In genomic region chr14:21359207-21359895, GRCm38 (mm10) we compare ENCODE assay signal across 14 mouse cellular contexts.
A peak's percentile ranks its signal among the peaks of the same experiment; 100 is the strongest.
DNase-seq lines count a peak whose midpoint lies in the region; ATAC-seq and TF ChIP-seq lines count a peak whose summit lies in the region.
"Had no signal": no experiment of that assay in that cellular context is flagged by ENCODE, and none has a peak within 500 bp of the region (broad histone marks: within the 10 kb centered on the region; RNA-seq: fewer than 3 reads in every experiment).

No protein-coding gene starts in this region.

- no peak for DNase-seq in hindbrain, embryonic 10.5 days (ENCODE audit: low spot score)
- peak; percentile 19 for DNase-seq in embryonic facial prominence, embryonic 11.5 days (ENCODE audit: low spot score)
- DNase-seq in urinary bladder, postnatal 25 days (ENCODE audit: low spot score): no peak
- DNase-seq in thymus, postnatal 25 days: no peak
- DNase-seq: adrenal gland, adult 8-10 months; layer of hippocampus, adult 9-11 months had no signal

- no peak for ATAC-seq in hindbrain, embryonic 16.5 days
- ATAC-seq in embryonic facial prominence, embryonic 11.5 days (replicated peaks; ENCODE audit: insufficient number of reproducible peaks, low FRiP score, low TSS enrichment, low read depth): no peak
- ATAC-seq in hindbrain, embryonic 13.5 days (ENCODE audit: low FRiP score): no peak
- ATAC-seq: intestine, embryonic 15.5 days; Patski had no signal

- no peak for TF ChIP-seq CTCF in E14TG2a.4 (conservative IDR thresholded peaks at IDR 0.05; ENCODE audit: low read length)

- 0 out of 2 replicates have a peak overlapping the region, but pooled peaks have one; percentile 31 for H3K27ac ChIP-seq in hindbrain, embryonic 10.5 days
- no peak overlapping the region for H3K27ac ChIP-seq in hindbrain, embryonic 16.5 days (ENCODE audit: low read depth, low read length)
- H3K27ac ChIP-seq in embryonic facial prominence, embryonic 11.5 days (replicated peaks; ENCODE audit: low read depth, low read length): no peak overlapping the region
- peak overlapping the region; percentile 1 for H3K27ac ChIP-seq in hindbrain, embryonic 13.5 days
- H3K27ac ChIP-seq: intestine, embryonic 15.5 days; limb, embryonic 13.5 days; lung, embryonic 15.5 days had no signal

- 0 out of 2 replicates have a peak, but pooled peaks cover 3% of the 10 kb centered on the region for H3K4me1 ChIP-seq in hindbrain, embryonic 10.5 days (replicated peaks)
- no peaks in the 10 kb centered on the region for H3K4me1 ChIP-seq in hindbrain, embryonic 16.5 days (ENCODE audit: control insufficient read depth, insufficient read depth, low read depth, low read length)
- no peaks in the 10 kb centered on the region for H3K4me1 ChIP-seq in E14TG2a.4 (replicated peaks; ENCODE audit: low read depth, low read length)
- H3K4me1 ChIP-seq in embryonic facial prominence, embryonic 11.5 days (ENCODE audit: control insufficient read depth, insufficient read depth, low read length): no peaks in the 10 kb centered on the region
- H3K4me1 ChIP-seq in hindbrain, embryonic 13.5 days (replicated peaks): peaks cover 8% of the 10 kb centered on the region; the same call in 1 of the 2 replicates
- H3K4me1 ChIP-seq: embryonic facial prominence, embryonic 12.5 days; intestine, embryonic 15.5 days had no signal

- H3K4me3 ChIP-seq in hindbrain, embryonic 10.5 days: no peak overlapping the region
- no peak overlapping the region for H3K4me3 ChIP-seq in hindbrain, embryonic 16.5 days (ENCODE audit: low read length)
- 0 out of 2 replicates have a peak overlapping the region, but pooled peaks have one; percentile 8 for H3K4me3 ChIP-seq in E14TG2a.4 (replicated peaks; ENCODE audit: low read length)
- H3K4me3 ChIP-seq in embryonic facial prominence, embryonic 11.5 days (ENCODE audit: low read depth, low read length): no peak overlapping the region
- H3K4me3 ChIP-seq in hindbrain, embryonic 13.5 days: no peak overlapping the region
- H3K4me3 ChIP-seq: embryonic facial prominence, embryonic 12.5 days; intestine, embryonic 15.5 days; limb, embryonic 13.5 days; lung, embryonic 15.5 days had no signal

- H3K4me2 ChIP-seq in hindbrain, embryonic 16.5 days (ENCODE audit: low read length): no peak overlapping the region
- H3K4me2 ChIP-seq in embryonic facial prominence, embryonic 11.5 days (ENCODE audit: low read depth, low read length): no peak overlapping the region
- H3K4me2 ChIP-seq in hindbrain, embryonic 13.5 days: no peak overlapping the region
- H3K4me2 ChIP-seq: embryonic facial prominence, embryonic 12.5 days; intestine, embryonic 15.5 days; limb, embryonic 13.5 days; lung, embryonic 15.5 days had no signal

- no peak overlapping the region; the same call in 1 of the 2 replicates for H3K9ac ChIP-seq in hindbrain, embryonic 16.5 days (ENCODE audit: low read depth, low read length)
- no peak overlapping the region for H3K9ac ChIP-seq in embryonic facial prominence, embryonic 11.5 days (replicated peaks; ENCODE audit: low read length)
- no peak overlapping the region for H3K9ac ChIP-seq in hindbrain, embryonic 13.5 days
- H3K9ac ChIP-seq: embryonic facial prominence, embryonic 12.5 days; intestine, embryonic 15.5 days; limb, embryonic 13.5 days; lung, embryonic 15.5 days had no signal

- H3K27me3 ChIP-seq in hindbrain, embryonic 10.5 days (ENCODE audit: insufficient read depth, poor library complexity, severe bottlenecking): no peaks in the 10 kb centered on the region
- H3K27me3 ChIP-seq in hindbrain, embryonic 16.5 days (replicated peaks; ENCODE audit: control insufficient read depth, insufficient read depth, low read length): no peaks in the 10 kb centered on the region
- H3K27me3 ChIP-seq in E14TG2a.4 (ENCODE audit: insufficient read depth, low read length): no peaks in the 10 kb centered on the region
- H3K27me3 ChIP-seq in embryonic facial prominence, embryonic 11.5 days (ENCODE audit: control insufficient read depth, insufficient read depth, low read length): no peaks in the 10 kb centered on the region
- H3K27me3 ChIP-seq in hindbrain, embryonic 13.5 days: no peaks in the 10 kb centered on the region
- H3K27me3 ChIP-seq: embryonic facial prominence, embryonic 12.5 days; intestine, embryonic 15.5 days; limb, embryonic 13.5 days; lung, embryonic 15.5 days; Patski had no signal

- H3K9me3 ChIP-seq in hindbrain, embryonic 10.5 days: no peaks in the 10 kb centered on the region
- no peaks in the 10 kb centered on the region for H3K9me3 ChIP-seq in hindbrain, embryonic 16.5 days (ENCODE audit: control insufficient read depth, low read length)
- H3K9me3 ChIP-seq in E14TG2a.4 (ENCODE audit: low read length): peaks cover 40% of the 10 kb centered on the region
- no peaks in the 10 kb centered on the region for H3K9me3 ChIP-seq in embryonic facial prominence, embryonic 11.5 days (replicated peaks; ENCODE audit: control insufficient read depth, low read length)
- H3K9me3 ChIP-seq in hindbrain, embryonic 13.5 days: no peaks in the 10 kb centered on the region
- H3K9me3 ChIP-seq: embryonic facial prominence, embryonic 12.5 days; intestine, embryonic 15.5 days; limb, embryonic 13.5 days; lung, embryonic 15.5 days had no signal

- WGBS in hindbrain, embryonic 10.5 days: 73% methylated on average over 10 of the region's 10 CpGs
- WGBS in hindbrain, embryonic 16.5 days: 59% methylated on average over 10 of the region's 10 CpGs
- WGBS in embryonic facial prominence, embryonic 11.5 days: 52% methylated on average over 10 of the region's 10 CpGs
- WGBS in hindbrain, embryonic 13.5 days: 57% methylated on average over 10 of the region's 10 CpGs

- H3K36me3 ChIP-seq in hindbrain, embryonic 10.5 days: no peaks in the 10 kb centered on the region
- H3K36me3 ChIP-seq in hindbrain, embryonic 16.5 days (ENCODE audit: control insufficient read depth, insufficient read depth, low read length): no peaks in the 10 kb centered on the region
- H3K36me3 ChIP-seq in E14TG2a.4 (ENCODE audit: insufficient read depth, low read length): peaks cover 19% of the 10 kb centered on the region
- no peaks in the 10 kb centered on the region for H3K36me3 ChIP-seq in embryonic facial prominence, embryonic 11.5 days (replicated peaks; ENCODE audit: control insufficient read depth, insufficient read depth, low read depth, low read length)
- H3K36me3 ChIP-seq in hindbrain, embryonic 13.5 days: no peaks in the 10 kb centered on the region
- H3K36me3 ChIP-seq: embryonic facial prominence, embryonic 12.5 days; intestine, embryonic 15.5 days; limb, embryonic 13.5 days; lung, embryonic 15.5 days had no signal

Comparison
In these comparisons a context has a peak if more than half of its experiments do, and no peak if none do; other contexts are left out.
1. H3K27ac ChIP-seq: peak in hindbrain, embryonic 10.5 days (single experiment) and hindbrain, embryonic 13.5 days (single experiment); none in hindbrain, embryonic 16.5 days (single experiment) and embryonic facial prominence, embryonic 11.5 days (single experiment).